Mouse (Mus musculus): Measurements from ENCODE around the gene Zic2. TPM values are rescaled to one million over a fixed set of nuclear protein-coding genes. Genes with fewer than 3 reads are reported as not detected.

Gene Zic2
- polyA plus RNA-seq, 1 experiment from 2014 or later = not detected

- no peaks in the 10 kb centered on the region for H3K36me3 ChIP-seq (ENCODE audit: insufficient read depth, low read length)
- H3K4me2 ChIP-seq (replicated peaks; ENCODE audit: low read depth, low read length) = no peak overlapping the region
- H3K4me3 ChIP-seq (ENCODE audit: low read length) = no peak overlapping the region
- peaks cover 3% of the 10 kb centered on the region; the same call in 1 of the 2 replicates for H3K4me1 ChIP-seq (ENCODE audit: insufficient read depth, low read length)
- ATAC-seq (ENCODE audit: low FRiP score, low TSS enrichment) = no peak
- H3K27me3 ChIP-seq (ENCODE audit: insufficient read depth, low read length) = peaks cover 92% of the 10 kb centered on the region
- H3K9ac ChIP-seq (replicated peaks; ENCODE audit: low read length) = no peak overlapping the region
- H3K9me3 ChIP-seq (ENCODE audit: low read length) = no peaks in the 10 kb centered on the region
- WGBS = 4% methylated on average over 5 of the region's 5 CpGs
- no peak overlapping the region for H3K27ac ChIP-seq (ENCODE audit: low read length)
Observed at GRCm38 (mm10) chr14:122483024-122483385, 7.8 kb downstream of the Zic2 start.

DNA sequence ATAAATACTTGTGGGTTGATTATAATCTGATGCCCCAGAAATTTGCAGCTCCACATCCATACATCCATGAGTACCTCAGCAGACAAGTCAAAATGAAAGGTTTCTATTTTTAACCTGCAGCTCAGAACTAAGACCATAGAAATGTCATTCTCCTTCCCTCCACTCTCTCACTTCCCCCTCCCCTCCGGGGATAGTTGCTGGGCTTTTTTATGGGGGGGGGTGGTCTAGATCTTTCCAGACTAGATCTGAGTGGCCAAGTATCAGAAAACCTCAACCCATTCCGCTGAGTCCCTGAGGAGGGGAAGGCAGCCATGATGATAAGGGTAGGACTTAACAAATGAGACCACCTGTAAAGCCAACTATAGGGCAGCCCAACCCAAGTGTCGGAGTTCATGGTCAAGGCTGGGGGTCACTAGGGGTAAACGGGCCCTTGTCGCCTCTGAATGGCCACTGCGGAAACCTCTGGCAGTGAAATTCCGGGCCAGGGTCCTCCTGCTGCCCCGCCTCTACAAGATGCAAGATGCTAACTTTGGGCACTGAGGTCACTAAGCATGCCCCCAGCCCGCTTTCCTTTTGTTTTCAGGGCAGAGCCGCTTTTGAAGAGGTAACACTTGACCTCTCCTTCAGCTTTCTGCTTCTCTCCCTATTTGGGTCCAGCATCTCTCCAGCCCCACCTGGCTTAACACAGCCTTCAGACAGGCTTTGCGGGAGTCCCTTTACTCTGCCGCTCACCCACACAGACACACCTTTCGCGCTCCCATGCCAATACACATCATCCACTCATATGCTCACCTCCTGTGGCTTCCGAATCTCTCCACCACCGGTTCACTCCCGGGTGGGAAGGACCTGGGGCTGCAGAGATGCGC is 8.6 kb downstream of the Zic2 start:
- H3K9ac ChIP-seq (replicated peaks; ENCODE audit: low read length) = no peak overlapping the region
- H3K4me3 ChIP-seq (ENCODE audit: low read length) = no peak overlapping the region
- ATAC-seq (ENCODE audit: low FRiP score, low TSS enrichment) = no peak
- peaks cover 86% of the 10 kb centered on the region for H3K27me3 ChIP-seq (ENCODE audit: insufficient read depth, low read length)
- H3K4me1 ChIP-seq (ENCODE audit: insufficient read depth, low read length) = peaks cover 3% of the 10 kb centered on the region; the same call in 1 of the 2 replicates
- H3K9me3 ChIP-seq (ENCODE audit: low read length) = no peaks in the 10 kb centered on the region
- H3K4me2 ChIP-seq (replicated peaks; ENCODE audit: low read depth, low read length) = no peak overlapping the region
- H3K27ac ChIP-seq (ENCODE audit: low read length) = no peak overlapping the region
- WGBS = 2% methylated on average over 18 of the region's 18 CpGs
- no peaks in the 10 kb centered on the region for H3K36me3 ChIP-seq (ENCODE audit: insufficient read depth, low read length)

DNA sequence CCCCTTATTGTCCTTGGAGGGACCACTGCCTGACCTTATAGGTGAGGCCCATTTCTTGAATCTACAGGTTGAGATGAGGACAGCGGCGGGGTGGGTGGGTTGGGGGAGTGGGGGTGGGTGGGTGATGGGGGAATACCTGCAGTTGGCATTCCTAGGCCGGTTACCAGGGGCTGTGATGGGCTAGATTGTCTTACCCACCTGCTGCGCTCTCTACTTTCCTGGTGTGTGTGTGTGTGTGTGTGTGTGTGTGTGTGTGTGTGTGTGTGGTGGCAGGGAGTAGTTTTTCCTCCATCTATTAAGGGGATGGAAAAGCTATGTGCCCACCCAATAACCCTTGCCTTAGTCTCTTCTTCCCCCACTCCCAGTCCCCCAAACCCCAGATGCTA is 9.2 kb downstream of the Zic2 start:
- H3K4me1 ChIP-seq (ENCODE audit: insufficient read depth, low read length) = no peaks in the 10 kb centered on the region
- no peaks in the 10 kb centered on the region for H3K9me3 ChIP-seq (ENCODE audit: low read length)
- no peak overlapping the region for H3K4me2 ChIP-seq (replicated peaks; ENCODE audit: low read depth, low read length)
- ATAC-seq (ENCODE audit: low FRiP score, low TSS enrichment) = no peak
- H3K4me3 ChIP-seq (ENCODE audit: low read length) = no peak overlapping the region
- no peak overlapping the region for H3K9ac ChIP-seq (replicated peaks; ENCODE audit: low read length)
- H3K36me3 ChIP-seq (ENCODE audit: insufficient read depth, low read length) = no peaks in the 10 kb centered on the region
- WGBS = 2% methylated on average over 4 of the region's 4 CpGs
- no peak overlapping the region for H3K27ac ChIP-seq (ENCODE audit: low read length)
- peaks cover 86% of the 10 kb centered on the region for H3K27me3 ChIP-seq (ENCODE audit: insufficient read depth, low read length)

DNA sequence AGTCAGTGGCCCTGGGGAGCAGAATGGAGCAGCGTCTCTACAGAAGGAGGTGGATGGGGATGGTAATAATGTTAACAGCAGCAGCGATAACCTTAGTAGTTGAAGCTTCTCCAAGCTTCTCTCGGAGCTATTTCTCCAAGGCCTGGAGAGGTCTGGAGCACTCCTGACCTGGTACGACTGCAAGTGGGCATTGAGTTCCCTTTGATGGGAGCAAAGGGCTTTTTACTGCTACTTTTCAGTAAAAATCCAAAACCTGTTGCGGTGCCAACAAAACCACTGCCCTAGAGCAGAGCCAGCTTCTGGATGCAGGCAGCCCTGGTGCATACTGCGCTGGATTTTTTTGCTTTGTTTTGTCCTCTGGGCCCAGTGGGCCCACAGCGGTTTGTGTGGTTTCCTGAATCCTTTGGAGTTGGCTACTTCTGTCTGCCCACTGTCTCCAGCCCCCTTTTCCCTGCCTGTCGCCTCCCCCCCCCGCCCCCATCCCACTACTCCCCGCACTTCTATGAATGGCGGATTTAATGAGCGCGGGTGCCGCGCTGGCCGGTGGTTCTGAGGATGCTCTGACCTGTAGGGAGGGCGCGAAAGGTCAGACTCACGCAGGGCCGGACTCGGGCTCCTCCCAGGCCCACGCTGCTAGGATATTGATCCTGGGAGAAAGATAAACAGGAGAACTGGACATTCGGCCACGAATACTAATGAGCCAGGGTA is 9.8 kb downstream of the Zic2 start:
- Histone ChIP-seq H3K4me2 (replicated peaks; ENCODE audit: low read depth, low read length) (no peak overlapping the region), H3K9ac (replicated peaks; ENCODE audit: low read length) (no peak overlapping the region), H3K9me3 (ENCODE audit: low read length) (no peaks in the 10 kb centered on the region), H3K27me3 (ENCODE audit: insufficient read depth, low read length) (peaks cover 85% of the 10 kb centered on the region), H3K36me3 (ENCODE audit: insufficient read depth, low read length) (no peaks in the 10 kb centered on the region), H3K27ac (ENCODE audit: low read length) (no peak overlapping the region), H3K4me3 (ENCODE audit: low read length) (no peak overlapping the region), H3K4me1 (ENCODE audit: insufficient read depth, low read length) (no peaks in the 10 kb centered on the region)
- ATAC-seq (ENCODE audit: low FRiP score, low TSS enrichment) = no peak
- 1% methylated on average over 24 of the region's 24 CpGs for WGBS

GRCm38 (mm10) chr14:122485635-122486181 is 10.5 kb downstream of the Zic2 start:
- Histone ChIP-seq H3K4me1 (ENCODE audit: insufficient read depth, low read length) (peaks cover 2% of the 10 kb centered on the region; the same call in 1 of the 2 replicates), H3K9me3 (ENCODE audit: low read length) (no peaks in the 10 kb centered on the region), H3K36me3 (ENCODE audit: insufficient read depth, low read length) (no peaks in the 10 kb centered on the region), H3K9ac (replicated peaks; ENCODE audit: low read length) (no peak overlapping the region), H3K27me3 (ENCODE audit: insufficient read depth, low read length) (peaks cover 86% of the 10 kb centered on the region), H3K4me3 (ENCODE audit: low read length) (no peak overlapping the region), H3K4me2 (replicated peaks; ENCODE audit: low read depth, low read length) (no peak overlapping the region), H3K27ac (ENCODE audit: low read length) (no peak overlapping the region)
- ATAC-seq (ENCODE audit: low FRiP score, low TSS enrichment) = no peak
- WGBS = 2% methylated on average over 12 of the region's 12 CpGs

DNA sequence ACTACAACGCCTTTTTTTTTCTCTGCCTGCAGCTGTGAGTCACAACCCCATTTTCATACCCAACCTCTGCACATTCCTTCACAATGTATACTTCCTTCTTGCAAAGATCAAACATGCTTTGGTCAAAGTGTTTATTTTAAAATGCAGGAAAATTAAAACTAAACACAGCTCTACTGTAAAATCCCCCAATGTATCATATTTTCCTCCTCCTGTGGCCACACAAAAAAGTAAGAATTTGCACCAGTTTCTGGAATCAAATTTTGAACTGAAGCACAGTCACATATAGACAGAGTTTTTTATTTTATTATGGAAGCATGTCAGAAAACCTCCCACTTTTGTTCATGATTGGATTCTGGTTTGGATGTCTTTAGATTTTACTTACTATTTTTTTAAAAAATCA is 11.4 kb downstream of the Zic2 start:
- H3K9me3 ChIP-seq (ENCODE audit: low read length) = no peaks in the 10 kb centered on the region
- H3K36me3 ChIP-seq (ENCODE audit: insufficient read depth, low read length) = no peaks in the 10 kb centered on the region
- H3K27me3 ChIP-seq (ENCODE audit: insufficient read depth, low read length) = peaks cover 86% of the 10 kb centered on the region
- no peak overlapping the region for H3K27ac ChIP-seq (ENCODE audit: low read length)
- no peak for ATAC-seq (ENCODE audit: low FRiP score, low TSS enrichment)
- peaks cover 4% of the 10 kb centered on the region; the same call in 1 of the 2 replicates for H3K4me1 ChIP-seq (ENCODE audit: insufficient read depth, low read length)
- no peak overlapping the region for H3K4me3 ChIP-seq (ENCODE audit: low read length)
- WGBS = 0% methylated on average over 1 of the region's 1 CpGs
- no peak overlapping the region for H3K9ac ChIP-seq (replicated peaks; ENCODE audit: low read length)
- no peak overlapping the region for H3K4me2 ChIP-seq (replicated peaks; ENCODE audit: low read depth, low read length)

- Histone ChIP-seq H3K9ac (replicated peaks; ENCODE audit: low read length) (no peak overlapping the region), H3K27ac (ENCODE audit: low read length) (no peak overlapping the region), H3K4me1 (ENCODE audit: insufficient read depth, low read length) (peaks cover 4% of the 10 kb centered on the region; the same call in 1 of the 2 replicates), H3K9me3 (ENCODE audit: low read length) (no peaks in the 10 kb centered on the region), H3K4me3 (ENCODE audit: low read length) (no peak overlapping the region), H3K4me2 (replicated peaks; ENCODE audit: low read depth, low read length) (no peak overlapping the region), H3K27me3 (ENCODE audit: insufficient read depth, low read length) (peaks cover 81% of the 10 kb centered on the region), H3K36me3 (ENCODE audit: insufficient read depth, low read length) (no peaks in the 10 kb centered on the region)
- 1% methylated on average over 5 of the region's 5 CpGs for WGBS
- ATAC-seq (ENCODE audit: low FRiP score, low TSS enrichment) = no peak
Observed at GRCm38 (mm10) chr14:122487366-122487765, 12.1 kb downstream of the Zic2 start.

GRCm38 (mm10) chr14:122489041-122489440 is 13.8 kb downstream of the Zic2 start:
- H3K4me3 ChIP-seq (ENCODE audit: low read length) = no peak overlapping the region
- H3K9ac ChIP-seq (replicated peaks; ENCODE audit: low read length) = no peak overlapping the region
- peaks cover 3% of the 10 kb centered on the region; the same call in 1 of the 2 replicates for H3K9me3 ChIP-seq (ENCODE audit: low read length)
- H3K4me1 ChIP-seq (ENCODE audit: insufficient read depth, low read length) = peaks cover 4% of the 10 kb centered on the region; the same call in 1 of the 2 replicates
- H3K27ac ChIP-seq (ENCODE audit: low read length) = no peak overlapping the region
- ATAC-seq (ENCODE audit: low FRiP score, low TSS enrichment) = no peak
- WGBS = under 1% methylated on average over 5 of the region's 5 CpGs
- H3K36me3 ChIP-seq (ENCODE audit: insufficient read depth, low read length) = no peaks in the 10 kb centered on the region
- no peak overlapping the region for H3K4me2 ChIP-seq (replicated peaks; ENCODE audit: low read depth, low read length)
- H3K27me3 ChIP-seq (ENCODE audit: insufficient read depth, low read length) = peaks cover 79% of the 10 kb centered on the region

DNA sequence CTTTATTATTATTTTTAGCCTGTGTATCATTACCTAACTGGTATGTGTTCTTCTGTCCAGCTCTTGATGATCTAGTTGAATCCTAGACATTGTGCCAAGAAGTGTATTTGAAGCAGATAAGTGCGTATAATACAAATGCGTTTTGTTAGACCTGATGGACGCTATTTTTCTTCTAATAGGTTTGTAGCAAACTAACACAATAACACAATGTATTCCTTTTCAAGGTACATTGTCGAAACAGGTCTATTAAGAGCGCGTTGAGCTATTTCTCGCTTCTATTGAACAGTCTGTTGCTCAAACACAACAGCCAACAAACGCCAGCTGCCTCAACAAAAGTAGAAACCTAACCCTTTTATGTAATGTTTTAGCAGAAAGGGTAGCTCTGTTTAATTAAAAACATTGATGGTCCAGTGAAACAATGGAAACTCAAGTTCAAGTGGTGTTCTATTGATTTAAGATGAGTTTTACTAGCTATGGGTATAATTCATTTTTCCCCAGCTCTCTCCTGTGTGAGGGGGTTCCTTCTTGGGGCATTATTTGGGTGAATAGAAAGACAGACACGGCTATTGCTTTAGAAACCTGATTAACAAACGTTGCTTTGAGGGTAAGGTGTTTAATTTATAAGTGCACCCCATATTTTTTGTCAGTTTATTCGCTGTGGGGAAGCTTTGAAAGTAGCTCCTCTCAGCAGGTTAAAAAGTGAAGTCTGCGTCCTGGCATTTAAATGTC is 14.6 kb downstream of the Zic2 start:
- ATAC-seq (ENCODE audit: low FRiP score, low TSS enrichment) = no peak
- 4% methylated on average over 12 of the region's 12 CpGs for WGBS
- no peak overlapping the region for H3K4me3 ChIP-seq (ENCODE audit: low read length)
- peaks cover 4% of the 10 kb centered on the region; the same call in 1 of the 2 replicates for H3K4me1 ChIP-seq (ENCODE audit: insufficient read depth, low read length)
- H3K27me3 ChIP-seq (ENCODE audit: insufficient read depth, low read length) = peaks cover 71% of the 10 kb centered on the region
- no peak overlapping the region for H3K4me2 ChIP-seq (replicated peaks; ENCODE audit: low read depth, low read length)
- H3K36me3 ChIP-seq (ENCODE audit: insufficient read depth, low read length) = no peaks in the 10 kb centered on the region
- no peak overlapping the region for H3K27ac ChIP-seq (ENCODE audit: low read length)
- H3K9ac ChIP-seq (replicated peaks; ENCODE audit: low read length) = no peak overlapping the region
- H3K9me3 ChIP-seq (ENCODE audit: low read length) = peaks cover 3% of the 10 kb centered on the region; the same call in 1 of the 2 replicates
